In the genomic region with DNA sequence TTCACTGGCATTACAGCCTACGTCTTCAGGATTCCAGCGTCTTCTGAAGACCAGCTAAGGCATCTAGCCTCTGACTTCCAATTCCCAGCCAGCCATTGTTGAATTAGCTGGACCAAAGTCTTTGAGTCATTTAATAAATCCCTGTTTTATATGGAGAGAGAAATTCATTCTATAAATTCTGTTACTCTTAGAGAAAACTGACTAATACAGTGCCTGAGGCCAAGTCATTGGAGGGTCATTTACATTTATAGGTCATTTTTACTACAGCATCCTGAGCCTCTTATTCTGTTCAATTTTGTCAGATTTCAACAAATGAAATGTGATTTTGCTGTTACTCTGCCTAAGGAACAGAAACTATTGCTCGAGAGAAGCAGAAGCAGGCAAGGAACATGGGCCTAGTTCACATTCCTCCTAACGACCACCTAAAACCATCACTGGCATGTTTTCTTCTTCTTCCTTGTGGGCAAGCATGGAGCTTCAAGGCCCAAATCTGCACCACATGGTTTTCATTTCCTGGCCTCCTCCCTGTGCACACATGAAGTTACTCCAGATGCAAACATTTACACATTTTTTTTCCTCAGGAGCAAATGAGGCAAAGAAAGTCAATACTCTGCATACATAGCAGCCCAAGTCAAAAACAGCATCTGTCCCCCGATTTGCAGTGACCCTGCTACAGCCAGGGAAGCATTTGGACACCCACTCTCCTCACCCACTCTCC, we compare ENCODE assay signal across 23 mouse cellular contexts. TPM values are rescaled to one million over a fixed set of nuclear protein-coding genes. Genes with fewer than 3 reads are reported as not detected.
A peak's percentile ranks its signal among the peaks of the same experiment; 100 is the strongest.
DNase-seq lines count a peak whose midpoint lies in the region; ATAC-seq and TF ChIP-seq lines count a peak whose summit lies in the region.
"Had no signal": no experiment of that assay in that cellular context is flagged by ENCODE, and none has a peak within 500 bp of the region (broad histone marks: within the 10 kb centered on the region; RNA-seq: fewer than 3 reads in every experiment).

No protein-coding gene starts in this region.

- no peak overlapping the region for H3K9ac ChIP-seq in embryonic facial prominence, embryonic 12.5 days
- no peak overlapping the region for H3K9ac ChIP-seq in limb, embryonic 11.5 days (ENCODE audit: low read length)
- H3K9ac ChIP-seq in stomach, postnatal 0 days (ENCODE audit: low read length), result no peak overlapping the region
- H3K9ac ChIP-seq: forebrain, embryonic 12.5 days; heart, embryonic 13.5 days; hindbrain, embryonic 15.5 days; liver, embryonic 12.5 days had no signal

- TF ChIP-seq EP300 in stomach, postnatal 0 days (optimal IDR thresholded peaks at IDR 0.05), result no peak

- no peaks in the 10 kb centered on the region for H3K27me3 ChIP-seq in embryonic facial prominence, embryonic 12.5 days
- no peaks in the 10 kb centered on the region for H3K27me3 ChIP-seq in limb, embryonic 11.5 days (ENCODE audit: control insufficient read depth, insufficient read depth, low read length)
- no peaks in the 10 kb centered on the region for H3K27me3 ChIP-seq in stomach, postnatal 0 days (ENCODE audit: control insufficient read depth, insufficient read depth, low read length)
- H3K27me3 ChIP-seq: forebrain, embryonic 12.5 days; heart, embryonic 13.5 days; hindbrain, embryonic 15.5 days; liver, embryonic 12.5 days; megakaryocyte, embryonic 14.5 days had no signal

- 0 out of 2 replicates have a peak, but pooled peaks cover 7% of the 10 kb centered on the region for H3K9me3 ChIP-seq in embryonic facial prominence, embryonic 12.5 days
- H3K9me3 ChIP-seq in limb, embryonic 11.5 days (ENCODE audit: control insufficient read depth, low read length), result 0 out of 2 replicates have a peak, but pooled peaks cover 4% of the 10 kb centered on the region
- H3K9me3 ChIP-seq in stomach, postnatal 0 days (ENCODE audit: control insufficient read depth, low read length), result no peaks in the 10 kb centered on the region
- H3K9me3 ChIP-seq: forebrain, embryonic 12.5 days; heart, embryonic 13.5 days; hindbrain, embryonic 15.5 days; liver, embryonic 12.5 days had no signal

- H3K27ac ChIP-seq in embryonic facial prominence, embryonic 12.5 days, result peak overlapping the region; percentile 78
- H3K27ac ChIP-seq in limb, embryonic 11.5 days (replicated peaks; ENCODE audit: low read depth, low read length), result peak overlapping the region; percentile 57; the same call in 1 of the 2 replicates
- H3K27ac ChIP-seq in stomach, postnatal 0 days (replicated peaks), result no peak overlapping the region
- H3K27ac ChIP-seq: forebrain, embryonic 12.5 days; heart, embryonic 13.5 days; hindbrain, embryonic 15.5 days; liver, embryonic 12.5 days had no signal

- peak; percentile 41 for DNase-seq in embryo, embryonic 10 days (ENCODE audit: low spot score)
- DNase-seq in embryo, embryonic 9.5 days (ENCODE audit: extremely low spot score), result no peak
- DNase-seq in limb, embryonic 11.5 days (ENCODE audit: low spot score), result peak; percentile 67
- no peak for DNase-seq in stomach, postnatal 0 days (ENCODE audit: low spot score)
- DNase-seq in kidney, adult 8-10 months, result no peak
- no peak for DNase-seq in right cerebral cortex, adult 2 months (ENCODE audit: low spot score in 2 of 2)
- DNase-seq in layer of hippocampus, postnatal 36 days, result no peak
- DNase-seq: adrenal gland, postnatal 25 days; cerebellum, adult 11 months; cerebellum, postnatal 14 days; lung, adult 2 months; right cerebral cortex, adult 18-20 months; spleen, adult 18-20 months; thymus, adult 2 months had no signal

- no peaks in the 10 kb centered on the region for H3K36me3 ChIP-seq in embryonic facial prominence, embryonic 12.5 days
- no peaks in the 10 kb centered on the region for H3K36me3 ChIP-seq in limb, embryonic 11.5 days (ENCODE audit: control insufficient read depth, insufficient read depth, low read length)
- H3K36me3 ChIP-seq in stomach, postnatal 0 days (ENCODE audit: control insufficient read depth, insufficient read depth, low read length), result no peaks in the 10 kb centered on the region
- H3K36me3 ChIP-seq: forebrain, embryonic 12.5 days; heart, embryonic 13.5 days; hindbrain, embryonic 15.5 days; liver, embryonic 12.5 days had no signal

- WGBS in embryonic facial prominence, embryonic 12.5 days, result 52% methylated on average over 5 of the region's 5 CpGs
- 48% methylated on average over 5 of the region's 5 CpGs for WGBS in limb, embryonic 11.5 days
- 76% methylated on average over 5 of the region's 5 CpGs for WGBS in stomach, postnatal 0 days

- H3K4me1 ChIP-seq in embryonic facial prominence, embryonic 12.5 days, result peaks cover 16% of the 10 kb centered on the region
- peaks cover 5% of the 10 kb centered on the region for H3K4me1 ChIP-seq in limb, embryonic 11.5 days (ENCODE audit: control insufficient read depth, insufficient read depth, low read length)
- H3K4me1 ChIP-seq in stomach, postnatal 0 days (replicated peaks; ENCODE audit: control insufficient read depth, insufficient read depth), result no peaks in the 10 kb centered on the region
- H3K4me1 ChIP-seq: forebrain, embryonic 12.5 days; heart, embryonic 13.5 days; hindbrain, embryonic 15.5 days; liver, embryonic 12.5 days had no signal

- no peak for TF ChIP-seq CTCF in stomach, postnatal 0 days (IDR thresholded peaks at IDR 0.05; ENCODE audit: low read depth)

- H3K4me3 ChIP-seq in embryonic facial prominence, embryonic 12.5 days, result no peak overlapping the region
- no peak overlapping the region for H3K4me3 ChIP-seq in limb, embryonic 11.5 days (ENCODE audit: low read depth, low read length)
- H3K4me3 ChIP-seq in stomach, postnatal 0 days (ENCODE audit: low read depth, low read length), result no peak overlapping the region
- H3K4me3 ChIP-seq: forebrain, embryonic 12.5 days; heart, embryonic 13.5 days; hindbrain, embryonic 15.5 days; liver, embryonic 12.5 days; megakaryocyte, embryonic 14.5 days had no signal

- no peak overlapping the region for H3K4me2 ChIP-seq in embryonic facial prominence, embryonic 12.5 days (replicated peaks)
- no peak overlapping the region for H3K4me2 ChIP-seq in limb, embryonic 11.5 days (ENCODE audit: low read depth, severe bottlenecking)
- H3K4me2 ChIP-seq in stomach, postnatal 0 days (replicated peaks; ENCODE audit: low read depth), result no peak overlapping the region
- H3K4me2 ChIP-seq: forebrain, embryonic 12.5 days; heart, embryonic 13.5 days; hindbrain, embryonic 15.5 days; liver, embryonic 12.5 days had no signal

- ATAC-seq in embryonic facial prominence, embryonic 12.5 days (ENCODE audit: insufficient number of reproducible peaks, insufficient read depth, low FRiP score, low TSS enrichment), result no peak
- peak; percentile 47; the same call in 1 of the 2 replicates for ATAC-seq in limb, embryonic 11.5 days (ENCODE audit: insufficient number of reproducible peaks, low FRiP score, low TSS enrichment, low read depth)
- 0 out of 2 replicates have a peak, but pooled peaks have one; percentile 32 for ATAC-seq in stomach, postnatal 0 days (ENCODE audit: low FRiP score, low TSS enrichment)
- ATAC-seq: activated CD4-positive, CD25-positive, alpha-beta regulatory T cell, adult 4 months; CD4-positive, CD25-positive, alpha-beta regulatory T cell, adult 4 months; intestine, embryonic 16.5 days; liver, embryonic 12.5 days had no signal

RNA-seq across cellular contexts. Expression of a gene that starts 45.7 kb away (rescaled TPM):
- polyA plus RNA-seq in embryonic facial prominence, embryonic 12.5 days (2016; fragmentation: Nextera tagmentation; extraction: Ambion mirVana), result 27.0 and 30.8 TPM in 2 replicates
- polyA plus RNA-seq in limb, embryonic 11.5 days (2014; fragmentation: Nextera tagmentation; extraction: Ambion mirVana), result 23.5 and 24.6 TPM in 2 replicates
- polyA plus RNA-seq in stomach, postnatal 0 days (2015; fragmentation: Nextera tagmentation; extraction: Ambion mirVana), result 7.8 and 8.7 TPM in 2 replicates
- 10 to 100 TPM; 13.5 to 16.5 TPM for total RNA-seq in layer of hippocampus, postnatal 36 days (2021)

RNA-seq across cellular contexts. Expression of a gene that starts 55.4 kb away (rescaled TPM):
- polyA plus RNA-seq in embryonic facial prominence, embryonic 12.5 days (2016; fragmentation: Nextera tagmentation; extraction: Ambion mirVana), result 317 and 342 TPM in 2 replicates
- polyA plus RNA-seq in limb, embryonic 11.5 days (2014; fragmentation: Nextera tagmentation; extraction: Ambion mirVana), result 362 and 364 TPM in 2 replicates
- 153 TPM in 2 replicates for polyA plus RNA-seq in stomach, postnatal 0 days (2015; fragmentation: Nextera tagmentation; extraction: Ambion mirVana)
- total RNA-seq in layer of hippocampus, postnatal 36 days (2021), result 100 to 1,000 TPM; 159 to 160 TPM

Comparison
In these comparisons a context has a peak if more than half of its experiments do, and no peak if none do; other contexts are left out.
1. DNase-seq: peak in embryo, embryonic 10 days (single experiment) and limb, embryonic 11.5 days (single experiment); none in embryo, embryonic 9.5 days (single experiment), stomach, postnatal 0 days (single experiment), kidney, adult 8-10 months (0 of 2), right cerebral cortex, adult 2 months (0 of 2) and layer of hippocampus, postnatal 36 days (0 of 2).